Mouse (Mus musculus) cerebellum, postnatal 25 days (tissue): Measurements from ENCODE around the gene Kcnd2.

Experiments
- DNase-seq, 2 experiments: peaks; one replicate each; pipeline ENCODE4 v3.0.0; 2021; ENCODE audit warnings: mixed read lengths in 2 of 2

Kcnd2 gene

GRCm38 (mm10) chr6:21692861-21693350 lies 477.6 kb downstream of the Kcnd2 start:
- DNase-seq: no peak

- DNase-seq: no peak
Measured at GRCm38 (mm10) chr6:21697641-21698040, 482.3 kb downstream of the Kcnd2 start.

GRCm38 (mm10) chr6:21701131-21701530 lies 485.8 kb downstream of the Kcnd2 start:
- no peak for DNase-seq

GRCm38 (mm10) chr6:21709228-21709627 lies 493.9 kb downstream of the Kcnd2 start:
- peak in 1 of 2 experiments; percentile 22 for DNase-seq

GRCm38 (mm10) chr6:21719121-21719520 lies 503.8 kb downstream of the Kcnd2 start:
- DNase-seq: peak in 1 of 2 experiments; percentile 42

GRCm38 (mm10) chr6:21722238-21722637 lies 506.9 kb downstream of the Kcnd2 start:
- peak; percentile 43 to 54 for DNase-seq

- no peak for DNase-seq
Measured at GRCm38 (mm10) chr6:21740606-21741005, 525.3 kb downstream of the Kcnd2 start.

GRCm38 (mm10) chr6:21744615-21745266 lies 529.4 kb downstream of the Kcnd2 start:
- no peak for DNase-seq

GRCm38 (mm10) chr6:21747536-21747935 lies 532.2 kb downstream of the Kcnd2 start:
- no peak for DNase-seq

GRCm38 (mm10) chr6:21767787-21768221 lies 552.5 kb downstream of the Kcnd2 start:
- no peak for DNase-seq

- DNase-seq: no peak
Measured at GRCm38 (mm10) chr6:21768745-21769446, 553.6 kb downstream of the Kcnd2 start.

- DNase-seq: no peak
Measured at GRCm38 (mm10) chr6:21769447-21769809, 554.1 kb downstream of the Kcnd2 start.

- no peak for DNase-seq
Measured at GRCm38 (mm10) chr6:21774213-21774916, 559.1 kb downstream of the Kcnd2 start.
